Mouse (Mus musculus) retina, embryonic 14.5 days (tissue): ENCODE data around the gene Gm5798.
"Not testable (repeated sequence)": the region's sequence is repeated elsewhere in the genome, so short reads cannot be mapped to it uniquely, and the experiment has no call there.

Experiments
- DNase-seq: peaks from one replicate; pipeline ENCODE4 v3.0.0-alpha.2; 2015; ENCODE audit warnings: low spot score

Gm5798 gene

DNA sequence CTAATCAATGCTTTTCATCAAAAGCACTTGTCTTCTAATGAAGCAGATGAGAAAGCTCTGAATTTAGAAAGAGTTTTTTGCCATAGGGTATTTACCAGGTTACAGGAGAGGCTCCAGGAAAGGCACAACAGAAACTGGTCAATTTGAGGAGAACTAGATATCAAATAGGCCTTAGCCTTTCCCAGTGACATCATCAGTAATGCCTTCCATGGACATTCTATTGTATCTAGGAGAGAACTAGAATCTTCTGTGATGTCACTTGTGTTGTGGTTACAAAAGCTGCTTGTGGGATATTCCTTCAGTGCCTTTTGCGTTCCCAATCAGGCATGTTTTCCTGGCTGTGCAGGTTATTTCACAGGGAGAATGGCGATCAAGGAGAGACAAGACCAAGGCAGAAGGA lies at the start of gene Gm5798:
Gene Gm5798 (plus strand): TSS at position 301 of the 400 bp plus-strand sequence.
- DNase-seq, result not testable (repeated sequence)

GRCm38 (mm10) chr14:41386279-41386678 lies 37.9 kb downstream of the Gm5798 start, which contains the start of gene Gm7945:
Gene Gm7945 (minus strand): TSS chr14:41386379.
- not testable (repeated sequence) for DNase-seq
